Mouse (Mus musculus) midbrain, embryonic 12.5 days (tissue): ENCODE results near the gene Shq1. TPM values are rescaled to one million over a fixed set of nuclear protein-coding genes. Genes with fewer than 3 reads are reported as not detected.

ENCODE experiments used
- ATAC-seq: fragments of 200-750 bp; cut with Nextera tagmentation; 2 replicates; pipeline ENCODE4 v1.8.0; 2017; ENCODE audit warnings: low read depth, moderate TSS enrichment, moderate library complexity; ENCODE audit not compliant: low FRiP score
- H3K27ac ChIP-seq: fragments of 300-500 bp; sonication (generic); replicated peaks from 2 replicates; pipeline ENCODE4 v1.5.1; 2016; ENCODE audit warnings: mild to moderate bottlenecking
- H3K27me3 ChIP-seq: fragments of 300-500 bp; sonication (generic); 2 replicates; pipeline ENCODE4 v1.6.1; 2016; ENCODE audit warnings: mild to moderate bottlenecking
- H3K36me3 ChIP-seq: fragments of 300-500 bp; sonication (generic); 2 replicates; pipeline ENCODE4 v1.6.1; 2016
- H3K4me1 ChIP-seq: fragments of 300-500 bp; sonication (generic); 2 replicates; pipeline ENCODE4 v1.6.1; 2016
- H3K4me2 ChIP-seq: fragments of 300-500 bp; sonication (generic); replicated peaks from 2 replicates; pipeline ENCODE4 v1.6.1; 2016; ENCODE audit warnings: mild to moderate bottlenecking, moderate library complexity
- H3K4me3 ChIP-seq: fragments of 300-500 bp; sonication (generic); 2 replicates; pipeline ENCODE4 v1.5.1; 2016; ENCODE audit warnings: mild to moderate bottlenecking
- H3K9ac ChIP-seq: fragments of 300-500 bp; sonication (generic); replicated peaks from 2 replicates; pipeline ENCODE4 v1.6.1; 2016; ENCODE audit warnings: mild to moderate bottlenecking, moderate library complexity
- H3K9me3 ChIP-seq: fragments of 300-500 bp; sonication (generic); 2 replicates; pipeline ENCODE4 v1.6.1; 2016; ENCODE audit warnings: mild to moderate bottlenecking
- WGBS: fragments of 180-500 bp; shearing (Covaris S2); methylation state at CpG from one replicate; pipeline ENCODE4 v1.1.7; 2016; 5-methylcytosine and 5-hydroxymethylcytosine counted together
- polyA plus RNA-seq: library from polyadenylated mRNA; unstranded; fragments of >200 nt; fragmentation: Nextera tagmentation; extraction: Ambion mirVana; gene quantifications from 2 replicates; pipeline ENCODE4 v1.2.1, GENCODE M21; 2016

Shq1 gene
- polyA plus RNA-seq, 1 experiment from 2014 or later = 17.3 TPM

GRCm38 (mm10) chr6:100558057-100558456, 112.9 kb downstream of the Shq1 start:
- Histone ChIP-seq H3K4me2 (no peak overlapping the region), H3K9me3 (no peaks in the 10 kb centered on the region), H3K27me3 (peaks cover 72% of the 10 kb centered on the region), H3K4me3 (no peak overlapping the region), H3K36me3 (no peaks in the 10 kb centered on the region), H3K9ac (no peak overlapping the region), H3K4me1 (peaks cover 13% of the 10 kb centered on the region), H3K27ac (no peak overlapping the region)
- 60% methylated on average over 8 of the region's 8 CpGs for WGBS
- ATAC-seq = no peak

GRCm38 (mm10) chr6:100542154-100542997, 128.6 kb downstream of the Shq1 start:
- H3K27ac ChIP-seq = no peak overlapping the region
- H3K4me3 ChIP-seq = no peak overlapping the region
- 70% methylated on average over 15 of the region's 15 CpGs for WGBS
- no peak overlapping the region for H3K9ac ChIP-seq
- no peaks in the 10 kb centered on the region for H3K9me3 ChIP-seq
- H3K27me3 ChIP-seq = peaks cover 14% of the 10 kb centered on the region; the same call in 1 of the 2 replicates
- ATAC-seq = no peak
- H3K36me3 ChIP-seq = no peaks in the 10 kb centered on the region
- peaks cover 5% of the 10 kb centered on the region for H3K4me1 ChIP-seq
- H3K4me2 ChIP-seq = no peak overlapping the region

DNA sequence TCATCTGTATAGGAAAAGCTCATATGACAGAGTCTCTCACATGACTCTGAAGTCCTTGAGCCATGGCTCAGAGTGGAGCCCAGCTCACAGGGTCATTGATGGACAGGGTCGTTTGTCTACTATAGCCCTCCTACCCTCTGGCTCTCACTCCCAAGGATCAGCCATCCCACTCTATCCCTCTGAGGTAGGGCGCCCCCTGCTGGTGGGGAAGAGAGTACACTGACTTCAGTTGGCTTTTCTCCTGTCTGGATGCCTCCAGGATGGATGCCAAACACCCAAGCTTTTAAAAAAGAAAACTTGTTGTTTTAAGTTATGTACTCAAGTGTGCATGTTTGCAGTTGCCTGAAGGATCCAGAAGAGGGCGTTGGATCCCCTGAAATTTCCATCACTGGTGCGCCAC, 131.3 kb downstream of the Shq1 start:
- Histone ChIP-seq H3K4me3 (no peak overlapping the region), H3K4me2 (no peak overlapping the region), H3K27ac (no peak overlapping the region), H3K4me1 (peaks cover 5% of the 10 kb centered on the region), H3K9ac (no peak overlapping the region), H3K36me3 (no peaks in the 10 kb centered on the region), H3K9me3 (no peaks in the 10 kb centered on the region), H3K27me3 (peaks cover 17% of the 10 kb centered on the region; the same call in 1 of the 2 replicates)
- 44% methylated on average over 4 of the region's 4 CpGs for WGBS
- ATAC-seq = no peak

GRCm38 (mm10) chr6:100538570-100538969, 132.4 kb downstream of the Shq1 start:
- no peak overlapping the region for H3K4me2 ChIP-seq
- no peak overlapping the region for H3K4me3 ChIP-seq
- no peak overlapping the region for H3K9ac ChIP-seq
- no peak overlapping the region for H3K27ac ChIP-seq
- no peak for ATAC-seq
- H3K4me1 ChIP-seq = peaks cover 5% of the 10 kb centered on the region
- H3K9me3 ChIP-seq = no peaks in the 10 kb centered on the region
- WGBS = 52% methylated on average over 7 of the region's 7 CpGs
- H3K36me3 ChIP-seq = no peaks in the 10 kb centered on the region
- peaks cover 21% of the 10 kb centered on the region; the same call in 1 of the 2 replicates for H3K27me3 ChIP-seq

DNA sequence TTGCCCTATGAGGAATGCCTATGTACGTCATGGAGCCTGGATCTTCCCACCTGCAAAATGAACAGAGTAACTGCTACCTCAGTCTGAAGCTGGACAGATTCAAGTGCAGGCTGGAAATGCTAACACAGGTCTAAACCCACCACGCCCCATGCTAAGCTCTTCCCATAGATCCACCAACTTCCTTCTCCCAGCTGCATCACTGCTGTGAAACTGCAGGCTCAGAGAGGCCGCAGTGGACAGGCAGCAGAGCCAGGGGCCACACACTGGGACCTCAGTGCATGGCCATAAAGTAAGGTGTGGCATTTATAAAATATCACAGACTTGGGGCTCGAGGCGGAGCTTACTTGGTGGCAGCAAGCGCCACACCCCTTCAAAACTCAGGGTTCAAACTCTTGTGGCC, 133.0 kb downstream of the Shq1 start:
- Histone ChIP-seq H3K9ac (no peak overlapping the region), H3K4me3 (no peak overlapping the region), H3K27me3 (peaks cover 21% of the 10 kb centered on the region; the same call in 1 of the 2 replicates), H3K4me2 (no peak overlapping the region), H3K4me1 (peaks cover 5% of the 10 kb centered on the region), H3K36me3 (no peaks in the 10 kb centered on the region), H3K27ac (no peak overlapping the region), H3K9me3 (no peaks in the 10 kb centered on the region)
- 89% methylated on average over 6 of the region's 6 CpGs for WGBS
- ATAC-seq = no peak

GRCm38 (mm10) chr6:100537042-100537441, 133.9 kb downstream of the Shq1 start:
- Histone ChIP-seq H3K4me3 (no peak overlapping the region), H3K9ac (no peak overlapping the region), H3K4me2 (no peak overlapping the region), H3K9me3 (no peaks in the 10 kb centered on the region), H3K27me3 (peaks cover 28% of the 10 kb centered on the region; the same call in 1 of the 2 replicates), H3K4me1 (peaks cover 2% of the 10 kb centered on the region), H3K36me3 (no peaks in the 10 kb centered on the region), H3K27ac (no peak overlapping the region)
- 73% methylated on average over 5 of the region's 5 CpGs for WGBS
- no peak for ATAC-seq

DNA sequence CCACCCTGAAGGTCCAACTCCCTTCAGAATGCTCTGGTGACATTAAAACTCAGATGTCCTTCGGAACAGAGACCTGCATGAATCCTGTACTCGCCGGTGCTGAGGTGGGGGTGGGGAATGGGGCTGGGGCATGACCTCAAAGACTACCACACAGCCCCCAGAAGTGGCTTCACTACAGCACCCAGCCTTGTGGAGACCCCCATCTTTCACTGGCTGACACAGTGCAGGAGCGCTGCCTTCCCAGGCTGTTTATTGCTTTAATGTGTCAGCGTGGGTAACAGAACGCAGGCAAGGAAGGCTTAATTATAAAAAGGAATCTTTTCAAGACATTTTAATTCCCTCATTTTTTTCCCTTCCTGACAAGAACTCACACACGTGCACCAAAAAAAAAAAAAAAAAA, 137.6 kb downstream of the Shq1 start:
- H3K36me3 ChIP-seq = no peaks in the 10 kb centered on the region
- WGBS = 78% methylated on average over 7 of the region's 7 CpGs
- no peaks in the 10 kb centered on the region for H3K9me3 ChIP-seq
- ATAC-seq = no peak
- H3K27ac ChIP-seq = no peak overlapping the region
- no peaks in the 10 kb centered on the region for H3K4me1 ChIP-seq
- H3K4me3 ChIP-seq = no peak overlapping the region
- H3K4me2 ChIP-seq = no peak overlapping the region
- no peak overlapping the region for H3K9ac ChIP-seq
- H3K27me3 ChIP-seq = peaks cover 26% of the 10 kb centered on the region; the same call in 1 of the 2 replicates

- no peak overlapping the region for H3K4me3 ChIP-seq
- no peaks in the 10 kb centered on the region for H3K36me3 ChIP-seq
- ATAC-seq = no peak
- H3K27me3 ChIP-seq = peaks cover 20% of the 10 kb centered on the region; the same call in 1 of the 2 replicates
- H3K9me3 ChIP-seq = no peaks in the 10 kb centered on the region
- H3K27ac ChIP-seq = no peak overlapping the region
- no peaks in the 10 kb centered on the region for H3K4me1 ChIP-seq
- no peak overlapping the region for H3K9ac ChIP-seq
- 79% methylated on average over 8 of the region's 8 CpGs for WGBS
- no peak overlapping the region for H3K4me2 ChIP-seq
Observed at GRCm38 (mm10) chr6:100532326-100532725, 138.6 kb downstream of the Shq1 start.

DNA sequence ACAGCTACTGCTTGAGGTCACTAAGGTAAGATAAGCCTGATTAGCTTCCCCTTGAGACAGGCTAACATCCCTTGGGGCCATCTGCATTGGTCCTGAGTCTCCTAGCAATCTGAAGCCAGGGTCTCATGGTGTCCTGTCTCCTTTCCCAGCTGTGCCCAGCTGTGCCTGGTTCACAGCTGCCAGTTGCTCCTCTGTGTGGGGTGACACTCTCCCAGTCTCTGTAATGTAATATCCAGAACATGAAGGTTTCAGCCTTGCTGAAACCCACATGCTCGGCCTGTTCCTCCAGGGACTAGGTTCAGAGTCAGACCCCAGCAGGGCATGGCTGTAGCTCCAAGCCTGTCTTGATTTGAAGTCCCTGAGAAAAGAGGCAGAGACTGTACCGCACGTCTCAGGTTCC, 141.3 kb downstream of the Shq1 start:
- H3K27ac ChIP-seq = no peak overlapping the region
- peaks cover 34% of the 10 kb centered on the region for H3K27me3 ChIP-seq
- ATAC-seq = no peak
- no peaks in the 10 kb centered on the region for H3K36me3 ChIP-seq
- no peak overlapping the region for H3K4me3 ChIP-seq
- no peaks in the 10 kb centered on the region for H3K9me3 ChIP-seq
- peaks cover 9% of the 10 kb centered on the region for H3K4me1 ChIP-seq
- H3K4me2 ChIP-seq = no peak overlapping the region
- WGBS = 62% methylated on average over 3 of the region's 3 CpGs
- no peak overlapping the region for H3K9ac ChIP-seq

DNA sequence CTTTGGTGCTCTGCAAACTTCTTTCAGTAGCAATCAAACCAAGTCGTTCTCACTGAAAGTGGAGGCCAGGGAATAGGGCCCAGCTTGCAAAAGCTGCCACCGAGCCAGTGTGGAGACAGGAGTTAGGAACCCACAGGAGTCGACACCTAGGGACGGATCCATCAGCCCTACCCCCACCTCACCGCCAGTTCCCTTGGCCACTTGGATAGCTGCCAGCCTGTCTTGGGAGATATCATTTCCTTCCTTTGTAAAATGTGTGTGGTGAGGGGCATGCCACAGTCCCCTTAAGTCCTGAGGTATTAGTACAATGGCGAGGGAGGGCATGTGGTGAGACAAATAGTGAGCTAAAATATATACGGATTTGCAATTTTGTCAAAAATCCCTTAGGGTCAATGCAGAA, 142.4 kb downstream of the Shq1 start:
- H3K4me3 ChIP-seq = no peak overlapping the region
- no peak overlapping the region for H3K4me2 ChIP-seq
- H3K36me3 ChIP-seq = no peaks in the 10 kb centered on the region
- H3K9ac ChIP-seq = no peak overlapping the region
- WGBS = 77% methylated on average over 7 of the region's 7 CpGs
- H3K4me1 ChIP-seq = peaks cover 9% of the 10 kb centered on the region
- ATAC-seq = no peak
- no peak overlapping the region for H3K27ac ChIP-seq
- no peaks in the 10 kb centered on the region for H3K9me3 ChIP-seq
- H3K27me3 ChIP-seq = peaks cover 30% of the 10 kb centered on the region

- H3K9me3 ChIP-seq = no peaks in the 10 kb centered on the region
- peaks cover 29% of the 10 kb centered on the region for H3K27me3 ChIP-seq
- no peak overlapping the region for H3K4me3 ChIP-seq
- no peak for ATAC-seq
- H3K36me3 ChIP-seq = no peaks in the 10 kb centered on the region
- no peak overlapping the region for H3K9ac ChIP-seq
- no peak overlapping the region for H3K4me2 ChIP-seq
- peaks cover 9% of the 10 kb centered on the region for H3K4me1 ChIP-seq
- H3K27ac ChIP-seq = no peak overlapping the region
- 89% methylated on average over 5 of the region's 5 CpGs for WGBS
Observed at GRCm38 (mm10) chr6:100527972-100528371, 143.0 kb downstream of the Shq1 start.

- whole genome bisulfite sequencing = 90% methylated on average over 6 of the region's 6 CpGs
- H3K27me3 ChIP-seq = peaks cover 23% of the 10 kb centered on the region
- no peaks in the 10 kb centered on the region for H3K9me3 ChIP-seq
- H3K27ac ChIP-seq = no peak overlapping the region
- H3K4me3 ChIP-seq = no peak overlapping the region
- no peak for ATAC-seq
- no peak overlapping the region for H3K4me2 ChIP-seq
- H3K4me1 ChIP-seq = peaks cover 10% of the 10 kb centered on the region
- no peaks in the 10 kb centered on the region for H3K36me3 ChIP-seq
- H3K9ac ChIP-seq = no peak overlapping the region
Observed at GRCm38 (mm10) chr6:100527161-100527560, 143.8 kb downstream of the Shq1 start.
